Mouse (Mus musculus) ovary, postnatal 36 days (tissue): Measurements from ENCODE around the gene Itgb5.

Experiments
- DNase-seq: peaks from one replicate; pipeline ENCODE4 v3.0.0; 2022; ENCODE audit warnings: low spot score, mixed read lengths

Itgb5 gene

DNA sequence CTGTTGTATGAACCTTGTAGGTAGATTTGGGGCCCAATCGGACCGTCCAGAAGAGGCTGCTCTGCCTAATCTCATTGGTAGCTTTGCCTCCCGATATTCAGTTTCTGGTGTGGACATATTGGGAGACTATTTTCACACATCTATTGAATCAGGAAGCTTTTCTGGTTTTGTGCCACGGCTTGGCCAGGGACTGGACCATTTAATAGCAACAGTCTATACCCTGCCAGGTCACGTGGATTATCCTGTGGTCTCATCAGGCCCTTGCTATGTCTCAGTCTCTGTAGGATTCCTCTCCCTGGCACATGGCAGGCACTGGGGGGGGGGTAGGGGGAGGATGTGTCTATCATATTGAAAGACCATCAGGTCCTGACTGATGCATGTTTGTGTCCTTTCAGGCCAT is 110.6 kb downstream of the Itgb5 start:
- DNase-seq: no peak

DNA sequence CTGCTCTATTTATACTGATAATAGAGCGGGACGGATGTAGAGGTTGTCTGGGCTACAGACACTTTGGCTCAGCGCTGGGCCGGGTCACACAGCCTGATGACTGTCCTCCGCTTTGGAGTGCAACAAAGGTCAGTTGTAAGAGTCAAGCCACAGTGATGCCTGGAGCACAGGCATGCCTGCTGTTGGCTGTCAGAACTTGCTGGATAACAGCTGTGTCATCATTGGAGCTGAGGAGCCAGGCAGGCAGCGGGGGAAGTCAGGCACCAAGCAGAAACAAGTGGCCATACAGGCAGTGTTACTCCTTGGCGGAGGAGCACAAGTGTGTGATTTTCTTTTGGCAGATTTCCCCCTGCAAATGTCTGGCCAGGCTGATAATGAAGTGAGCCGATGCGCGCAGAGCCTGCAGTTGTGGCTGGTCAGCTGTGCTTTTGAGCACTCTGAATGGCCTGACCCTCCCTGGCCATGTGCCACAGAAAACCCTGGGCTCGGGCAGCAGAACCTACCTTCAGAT is 111.9 kb downstream of the Itgb5 start:
- peak; percentile 53 for DNase-seq

DNA sequence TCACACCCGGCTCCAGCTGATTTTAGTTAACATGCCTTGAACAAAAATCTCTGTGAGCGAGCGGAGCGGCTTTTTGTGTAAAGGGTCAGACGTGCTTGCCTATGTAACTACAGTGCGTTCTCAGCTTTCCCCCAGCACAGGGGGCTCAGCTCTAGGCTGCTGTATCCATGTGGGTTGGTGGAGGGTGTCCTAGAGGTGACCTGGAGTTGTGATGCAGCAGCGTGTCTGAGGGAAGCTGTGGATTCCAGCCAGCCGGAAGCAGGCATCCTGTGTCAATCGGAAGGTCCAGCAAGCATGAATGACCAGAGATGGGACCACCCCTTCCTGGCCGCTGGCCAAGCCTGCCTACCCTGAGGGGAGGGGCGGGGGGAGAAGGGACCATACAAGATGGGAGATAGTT is 112.9 kb downstream of the Itgb5 start:
- no peak for DNase-seq

DNA sequence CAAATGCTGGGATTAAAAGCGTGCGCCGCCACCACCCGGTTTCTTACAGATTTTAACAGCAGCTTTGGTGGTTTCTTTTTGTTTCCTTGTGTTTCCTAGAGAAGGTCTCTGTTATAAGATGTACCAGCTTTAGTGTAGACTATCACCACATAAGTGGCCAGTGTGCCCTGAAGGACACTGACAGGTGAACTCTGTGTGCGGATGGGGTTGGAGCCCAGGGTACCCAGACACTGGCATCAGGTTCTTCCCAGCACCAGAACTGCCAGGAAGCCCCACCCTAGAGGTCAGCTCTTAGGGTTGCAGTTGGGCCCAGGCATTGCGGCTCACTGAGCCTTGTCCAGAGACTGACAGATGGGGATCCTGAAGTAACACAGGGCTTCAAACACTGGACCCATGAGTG is 113.9 kb downstream of the Itgb5 start:
- no peak for DNase-seq

DNA sequence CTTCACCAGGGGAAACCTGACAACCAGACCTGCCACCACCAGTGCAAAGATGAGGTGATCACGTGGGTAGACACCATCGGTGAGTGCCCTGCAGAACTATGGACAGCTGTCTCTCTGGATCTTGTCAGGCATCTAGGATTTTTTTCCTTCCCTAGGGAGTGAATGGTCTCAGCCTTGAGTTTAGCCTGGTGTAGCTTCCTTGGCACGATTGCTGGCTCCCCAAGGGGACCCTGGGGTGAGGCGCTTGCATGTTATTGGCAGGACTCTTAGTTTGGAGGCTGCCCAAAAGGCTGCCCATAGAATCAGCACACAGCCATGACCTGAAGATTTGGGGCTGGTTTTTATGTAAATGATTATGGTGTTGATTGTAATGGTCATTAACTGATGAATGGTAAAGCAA is 114.7 kb downstream of the Itgb5 start:
- no peak for DNase-seq

DNA sequence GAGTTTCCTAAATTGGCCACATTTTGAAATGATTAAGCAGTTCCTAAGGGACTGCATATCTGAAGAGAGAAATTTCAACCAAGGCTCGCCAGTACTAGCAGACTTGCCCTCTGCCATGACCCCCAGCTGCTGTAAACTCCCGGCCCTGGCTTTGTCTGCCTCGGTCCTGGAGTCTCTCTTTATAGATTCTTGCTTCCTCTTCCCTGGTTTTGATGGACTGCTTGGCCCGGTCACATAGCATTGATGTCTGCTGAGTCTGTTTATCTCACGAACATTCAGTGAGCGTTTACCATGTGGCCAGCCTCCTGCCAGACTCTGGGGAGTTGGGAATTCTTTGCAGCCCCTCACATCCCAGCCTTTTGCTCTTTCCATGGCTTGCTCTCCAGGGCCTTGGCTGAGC is 115.3 kb downstream of the Itgb5 start:
- DNase-seq: no peak

DNA sequence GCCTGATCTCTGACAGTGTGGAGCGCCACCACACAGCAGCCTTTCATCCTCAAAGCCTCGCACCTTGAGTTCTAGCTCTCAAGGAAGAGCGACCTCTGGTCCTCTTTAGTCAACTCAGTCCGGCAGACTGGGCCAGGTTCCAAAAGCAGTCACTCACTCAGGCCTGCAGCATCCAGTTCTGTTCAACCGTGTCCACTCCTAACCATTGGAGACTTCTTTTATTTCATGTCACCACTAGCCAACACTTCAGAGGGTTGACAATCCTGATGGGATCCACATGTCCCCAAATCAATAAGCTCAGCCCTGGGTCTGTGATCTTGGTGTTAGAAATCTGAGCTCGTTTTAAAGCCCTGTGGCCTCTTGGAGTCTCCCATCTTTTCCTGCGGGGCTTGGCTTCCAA is 116.6 kb downstream of the Itgb5 start:
- no peak for DNase-seq

DNA sequence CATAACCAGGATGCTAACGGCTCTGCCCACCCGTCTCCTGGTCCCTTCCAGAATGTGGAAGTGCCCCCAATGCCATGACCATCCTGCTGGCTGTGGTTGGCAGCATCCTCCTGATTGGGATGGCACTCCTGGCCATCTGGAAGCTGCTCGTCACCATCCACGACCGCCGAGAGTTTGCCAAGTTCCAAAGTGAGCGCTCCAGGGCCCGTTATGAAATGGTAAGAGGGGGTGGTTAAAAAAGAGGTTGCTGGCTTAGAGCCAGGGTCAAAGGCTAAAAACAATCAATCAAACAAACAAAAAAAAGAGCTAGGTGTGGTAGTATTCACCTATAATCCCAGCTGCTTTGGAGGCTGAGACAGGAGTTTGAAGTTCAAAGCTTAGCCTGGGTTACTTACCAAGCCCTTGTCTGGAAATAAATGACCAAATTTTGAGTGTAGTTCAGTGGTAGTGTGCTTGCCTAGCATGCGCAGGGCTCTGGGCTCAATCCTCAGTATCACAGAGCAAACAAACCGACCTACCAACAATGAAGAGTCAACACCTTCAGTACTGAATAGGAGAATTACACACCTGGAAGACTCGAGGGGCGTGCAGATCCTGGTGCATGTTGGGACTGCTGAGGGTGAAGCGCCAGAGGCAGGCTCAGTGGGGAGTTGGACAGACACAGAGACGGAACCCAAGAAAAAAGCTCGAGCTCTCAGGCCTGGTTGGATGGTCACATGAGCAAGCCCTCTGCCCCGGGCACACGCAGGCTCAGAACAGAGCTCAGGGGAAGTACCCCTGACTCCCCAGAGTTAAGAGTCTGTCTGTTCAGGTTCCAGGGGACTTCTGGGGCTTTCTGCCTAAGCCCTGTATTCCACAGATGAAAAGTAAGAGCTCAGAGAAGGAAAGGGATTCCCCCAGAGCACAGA is 118.5 kb downstream of the Itgb5 start:
- no peak for DNase-seq

DNA sequence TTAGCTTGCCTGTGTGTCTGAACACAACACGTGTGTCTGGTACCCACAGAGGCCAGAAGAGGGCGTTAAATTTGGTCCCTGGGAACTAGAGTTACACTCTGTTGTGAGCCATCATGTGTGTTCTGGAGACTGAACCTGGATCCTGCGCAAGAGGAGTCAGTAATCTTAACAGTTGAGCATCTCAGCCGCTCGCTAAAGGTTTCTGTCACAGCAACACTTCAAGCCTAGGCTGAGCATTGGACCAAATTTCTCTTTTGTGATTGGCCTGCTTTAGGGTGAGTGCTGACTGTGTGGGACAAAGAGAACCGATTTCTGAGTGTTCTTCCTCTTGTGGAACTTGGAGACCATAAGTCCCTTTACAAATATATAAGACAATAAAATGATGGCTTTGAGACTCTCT is 120.9 kb downstream of the Itgb5 start:
- DNase-seq: no peak

DNA sequence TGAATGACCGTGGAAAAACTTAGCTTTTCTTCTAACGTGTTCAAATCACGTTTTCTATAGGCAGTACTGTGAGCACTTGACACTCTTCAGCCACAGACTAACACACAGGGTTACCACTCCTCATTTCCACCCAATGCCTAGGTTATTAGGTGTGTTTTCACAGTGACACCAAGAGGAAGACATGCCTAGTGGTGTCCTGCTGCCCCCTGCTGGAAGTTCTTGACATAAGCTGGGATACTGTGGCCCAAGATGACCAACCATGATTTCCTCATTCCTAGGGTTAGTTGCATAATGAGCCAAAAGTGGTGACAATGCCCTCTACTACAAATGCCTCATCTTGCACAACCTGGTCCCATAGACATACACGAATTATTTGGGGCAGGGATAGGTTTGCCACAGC is 121.4 kb downstream of the Itgb5 start:
- peak; percentile 77 for DNase-seq

DNA sequence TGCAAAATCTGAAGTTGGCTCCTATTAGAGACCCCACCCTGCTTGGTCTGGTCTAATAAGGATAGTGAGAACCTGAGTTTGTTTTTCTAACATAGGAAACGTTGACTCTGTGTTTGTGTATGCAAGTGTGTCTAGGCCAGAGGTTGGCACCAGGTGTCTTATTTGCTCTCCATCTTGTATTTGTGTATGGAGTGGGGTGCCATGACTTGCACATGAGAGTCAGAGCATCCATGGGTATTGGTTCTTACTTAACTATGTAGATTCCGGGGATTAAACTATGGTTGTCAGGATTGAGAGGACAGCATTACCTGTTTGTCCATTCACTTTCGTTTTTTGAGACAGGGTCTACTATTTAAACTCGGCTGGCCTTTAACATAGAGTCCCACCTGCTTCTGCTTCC is 123.5 kb downstream of the Itgb5 start:
- DNase-seq: no peak

DNA sequence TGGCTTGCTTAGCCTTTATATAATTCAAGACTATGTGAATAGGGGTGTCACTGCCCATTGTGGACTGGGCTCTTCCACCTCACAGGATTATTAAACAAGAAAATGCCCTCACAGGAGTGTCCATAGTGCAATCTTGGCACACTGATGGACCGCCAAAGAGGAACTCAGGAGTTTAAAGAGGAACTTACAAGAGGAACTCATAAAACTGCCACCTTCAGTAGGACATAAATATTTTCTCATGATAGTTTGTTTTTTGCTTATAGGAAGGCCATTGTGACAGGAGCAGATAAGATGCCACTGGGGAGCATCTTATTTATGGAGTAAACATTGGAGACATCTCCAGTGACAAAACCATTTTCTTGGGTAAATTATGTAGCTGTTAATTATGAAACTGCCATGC is 125.3 kb downstream of the Itgb5 start:
- no peak for DNase-seq

DNA sequence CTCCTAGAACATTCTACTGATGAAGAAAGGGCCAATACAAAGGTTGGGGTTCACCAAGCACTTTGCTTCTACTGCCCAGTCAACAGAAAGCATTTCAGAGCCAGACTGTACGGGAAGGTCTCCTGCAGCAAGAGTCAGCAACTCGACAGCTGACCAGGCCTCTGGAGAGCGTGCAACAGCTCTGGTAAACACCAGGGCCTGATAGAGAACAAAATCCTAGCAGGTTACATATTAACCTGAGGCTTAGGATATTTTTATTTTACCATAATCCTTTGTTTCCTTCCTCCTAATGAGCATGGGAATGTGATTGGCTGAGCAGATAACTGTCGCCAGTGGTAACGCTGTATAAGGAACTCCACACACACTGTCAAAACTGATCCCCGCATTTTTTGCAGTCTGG is 134.0 kb downstream of the Itgb5 start:
- DNase-seq: no peak

DNA sequence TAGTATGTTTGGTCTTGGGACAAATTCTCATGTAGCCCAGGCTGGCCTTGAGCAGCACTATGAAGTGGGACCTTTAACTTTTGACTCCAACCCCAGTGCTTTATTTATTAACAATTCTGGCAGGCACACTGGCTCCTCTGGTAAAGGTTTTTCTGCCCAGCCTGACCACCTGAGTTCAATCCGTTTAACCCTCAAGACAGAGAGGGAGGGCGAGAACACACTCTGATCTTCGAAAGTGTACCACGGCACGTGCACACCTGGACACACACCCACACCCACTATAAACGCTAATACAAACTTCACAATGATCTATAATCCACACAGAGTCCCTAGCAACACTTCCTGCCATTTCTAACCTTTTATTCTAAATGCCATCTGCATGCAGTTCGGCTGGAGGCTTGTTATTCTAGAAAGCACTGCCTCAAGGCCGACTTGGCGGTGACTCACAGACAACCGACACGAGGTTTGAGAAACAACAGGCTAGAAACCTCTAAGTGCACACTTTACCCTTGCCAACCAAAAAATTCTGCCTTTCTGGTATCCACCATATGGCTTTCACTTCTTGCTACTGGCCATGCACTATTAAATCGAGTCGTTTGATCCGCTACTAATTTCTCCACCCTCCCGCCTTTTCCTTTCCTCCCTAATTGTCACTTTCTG is 136.5 kb downstream of the Itgb5 start:
- DNase-seq: peak; percentile 29

DNA sequence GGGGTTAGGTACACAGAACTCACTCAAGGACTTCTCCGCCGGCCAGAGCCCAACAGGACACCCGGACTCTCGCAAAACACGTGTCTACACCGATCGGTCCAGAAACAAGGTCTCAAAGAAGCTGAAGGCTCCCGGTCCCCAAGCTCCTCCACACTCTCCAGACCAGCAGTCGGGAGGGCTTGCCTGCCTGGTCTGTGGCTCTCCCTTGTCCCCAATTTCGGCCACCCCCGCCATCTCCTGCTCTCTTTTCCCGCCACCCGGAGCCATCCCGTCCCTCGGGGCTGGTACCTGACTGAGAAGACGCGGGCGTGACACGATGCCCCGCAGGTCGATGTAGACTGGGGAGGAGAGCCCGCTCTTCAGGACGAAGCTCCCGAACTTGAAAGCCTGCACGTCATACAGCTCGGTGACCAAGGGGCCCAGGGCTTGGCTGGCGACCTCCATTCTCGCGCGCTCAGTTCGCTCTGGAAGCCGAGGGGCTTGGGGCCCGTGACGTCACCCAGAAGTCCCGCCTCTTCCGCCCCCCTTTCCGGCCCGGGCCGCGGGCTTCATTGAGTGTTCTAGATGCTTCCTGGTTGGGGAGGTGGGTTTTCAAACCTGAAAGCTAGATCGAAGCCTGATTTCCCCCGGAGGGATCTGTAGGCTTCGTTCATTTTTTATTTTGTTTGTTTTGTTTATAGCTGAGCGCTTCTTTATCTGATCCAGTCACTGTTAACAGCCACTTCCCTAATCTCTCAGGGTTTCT is 137.2 kb downstream of the Itgb5 start, which contains the start of gene Umps:
TSS of gene Umps (minus strand) at position 501 of the 745 bp plus-strand sequence.
- peak; percentile 84 for DNase-seq

DNA sequence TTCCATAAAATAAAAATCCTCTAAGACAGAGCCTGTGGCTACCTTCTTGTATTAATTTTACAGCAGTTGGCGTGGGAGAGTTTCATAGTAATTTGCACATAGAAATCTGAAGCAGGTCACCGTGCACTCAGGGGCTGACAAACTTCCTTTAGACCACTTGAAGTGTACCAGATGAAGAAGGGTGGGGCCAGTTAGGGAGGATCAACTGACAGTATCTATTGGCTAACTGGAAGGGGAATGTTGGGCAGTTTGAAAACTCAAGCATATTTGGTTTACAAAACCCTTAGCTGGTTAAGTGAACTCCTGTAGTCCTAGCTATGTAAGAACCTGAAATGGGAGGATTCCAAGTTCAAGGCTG is 137.8 kb downstream of the Itgb5 start:
- DNase-seq: no peak

DNA sequence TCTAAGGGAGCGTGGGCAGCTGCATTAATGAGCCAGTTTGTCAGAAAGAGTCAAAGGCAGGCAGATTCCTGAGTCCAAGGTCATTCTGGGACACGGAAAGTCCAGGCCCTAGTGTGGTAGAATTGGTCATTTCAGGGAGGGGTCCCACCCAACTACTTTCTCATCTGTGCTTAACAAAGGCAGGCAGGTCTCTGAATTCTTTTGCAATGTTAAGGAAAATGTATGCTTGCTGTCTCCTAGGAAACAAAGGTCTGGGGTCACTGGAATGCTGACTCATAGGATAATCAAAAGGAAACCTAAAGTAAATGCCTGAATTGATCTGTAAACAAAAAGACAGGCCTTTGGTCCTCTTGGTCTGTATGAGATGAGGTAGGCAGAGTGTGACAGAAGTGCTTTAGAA is 150.4 kb downstream of the Itgb5 start:
- DNase-seq: no peak

DNA sequence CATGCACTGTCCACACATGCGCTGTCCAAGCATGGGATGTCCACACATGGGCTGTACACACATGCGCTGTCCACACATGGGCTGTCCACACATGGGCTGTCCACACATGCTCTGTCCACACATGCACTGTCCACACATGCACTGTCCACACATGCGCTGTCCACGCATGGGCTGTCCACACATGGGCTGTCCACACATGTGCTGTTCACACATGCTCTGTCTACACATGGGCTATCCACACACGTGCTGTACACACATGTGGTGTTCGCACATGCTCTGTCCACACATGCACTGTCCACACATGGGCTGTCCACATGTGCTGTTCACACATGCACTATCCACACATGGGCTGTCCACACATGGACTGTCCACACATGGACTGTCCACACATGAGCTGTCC is 154.2 kb downstream of the Itgb5 start:
- no peak for DNase-seq

DNA sequence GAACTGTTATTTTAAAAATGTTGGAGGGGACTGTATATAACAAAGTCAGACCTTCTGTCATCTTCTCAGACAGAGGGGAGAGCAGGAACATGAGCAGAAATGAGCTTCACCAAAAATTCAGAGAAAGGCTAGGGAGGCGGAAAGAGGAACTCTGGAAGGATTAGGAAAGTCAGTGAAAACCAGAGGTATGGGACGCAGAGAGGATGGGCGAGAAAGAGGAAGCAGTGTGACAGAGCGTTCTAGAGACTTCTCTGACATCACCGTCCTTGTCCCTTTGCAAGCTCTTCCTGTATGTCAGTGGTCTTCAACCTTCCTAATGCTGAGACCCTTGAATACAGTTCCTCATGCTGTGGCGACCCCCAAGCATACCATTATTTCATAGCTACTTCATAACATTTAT is 155.9 kb downstream of the Itgb5 start:
- DNase-seq: no peak

DNA sequence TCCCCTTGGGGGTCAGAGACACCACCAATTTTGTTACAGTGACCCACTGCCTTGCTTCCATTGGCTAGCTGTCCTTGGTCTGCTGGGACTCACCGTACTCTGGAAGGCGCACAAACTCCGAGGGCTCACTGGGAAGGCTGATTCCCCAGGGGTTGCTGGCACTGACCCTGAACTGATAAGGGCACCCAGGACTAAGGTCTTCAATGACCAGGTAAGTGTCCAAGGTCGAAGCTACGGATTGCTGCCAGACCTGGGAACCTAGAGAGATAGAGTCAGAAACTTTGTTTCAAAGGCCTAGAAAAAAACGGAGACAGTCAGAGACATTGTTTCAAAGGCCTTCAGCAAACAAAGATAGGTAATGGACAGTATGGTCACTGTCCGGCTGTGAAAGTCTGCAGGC is 157.5 kb downstream of the Itgb5 start:
- DNase-seq: no peak

DNA sequence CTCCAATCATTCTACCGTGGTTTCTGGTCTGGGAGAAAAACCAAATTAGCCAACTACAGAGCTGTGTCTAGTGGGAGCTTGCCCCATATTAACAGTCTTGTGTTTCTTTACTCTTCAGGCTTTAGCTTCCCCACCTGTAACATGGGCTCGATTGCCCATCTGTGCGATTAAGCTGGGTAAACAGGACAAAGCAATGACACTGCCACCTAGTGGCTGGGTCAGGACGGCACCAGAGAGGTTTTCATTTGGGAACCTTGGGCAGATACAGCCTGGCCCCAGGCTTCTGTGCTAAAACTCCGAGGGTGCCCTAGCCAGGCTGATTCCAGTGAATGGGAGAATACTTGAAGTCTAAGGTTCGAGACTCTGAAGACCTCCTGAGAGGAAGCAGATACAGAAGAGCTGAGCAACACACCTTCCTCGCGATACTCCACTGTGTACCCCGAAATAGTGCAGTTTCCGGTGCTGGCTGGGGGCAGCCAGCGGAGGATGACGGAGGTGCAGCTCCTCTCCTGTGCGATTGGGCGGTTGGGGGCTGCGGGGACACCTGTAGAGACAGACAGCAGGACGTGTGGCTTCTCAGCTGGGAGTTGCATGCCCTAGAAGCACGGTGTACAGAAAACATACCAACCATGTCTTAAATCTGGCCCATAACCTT is 159.0 kb downstream of the Itgb5 start:
- DNase-seq: peak; percentile 47

DNA sequence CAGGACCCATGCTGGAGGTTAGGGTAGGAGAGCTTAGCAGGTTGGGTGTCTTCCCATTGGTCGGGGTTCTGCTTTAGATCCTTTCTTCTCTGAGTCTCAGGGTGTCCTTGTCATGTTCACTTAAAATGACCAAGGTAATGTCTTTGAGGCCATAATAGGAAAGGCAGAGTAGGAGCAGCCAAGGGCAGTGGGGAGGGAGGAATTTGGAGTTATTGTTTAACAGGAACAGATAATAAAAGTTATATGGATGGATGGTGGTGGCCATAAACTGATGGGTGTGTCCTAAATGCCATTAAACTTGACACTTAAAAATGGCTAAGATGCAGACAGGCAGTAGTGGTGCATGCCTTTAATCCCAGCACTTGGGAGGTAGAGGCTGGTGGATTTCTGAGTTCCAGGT is 159.6 kb downstream of the Itgb5 start:
- DNase-seq: no peak
